22 mouse cellular contexts compared by ENCODE assay signal in the genomic region with DNA sequence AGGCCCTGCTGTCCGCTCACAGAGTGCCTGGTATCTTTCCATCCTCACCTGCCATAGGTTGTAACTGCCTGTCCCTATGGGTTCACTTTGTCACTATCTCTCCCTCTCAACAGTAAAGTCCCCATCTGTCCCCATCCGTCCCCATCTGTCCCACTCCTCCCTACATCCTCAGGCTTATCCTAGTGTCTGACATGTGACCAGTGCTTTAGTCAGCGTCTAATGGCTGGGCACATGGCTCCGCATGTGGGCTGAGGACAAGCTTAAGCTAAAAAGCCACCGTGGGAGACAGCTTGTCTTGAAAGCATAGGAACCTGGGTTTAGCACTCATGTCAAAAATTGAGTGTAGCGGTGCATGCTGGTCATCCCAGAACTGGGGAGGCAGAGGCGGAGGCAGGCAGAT.
DNase-seq lines count a peak whose midpoint lies in the region; ATAC-seq lines count a peak whose summit lies in the region.
"Had no signal": no experiment of that assay in that cellular context is flagged by ENCODE, and none has a peak within 500 bp of the region (broad histone marks: within the 10 kb centered on the region; RNA-seq: fewer than 3 reads in every experiment).

No protein-coding gene starts in this region.

- 0 out of 2 replicates have a peak, but pooled peaks cover 5% of the 10 kb centered on the region for H3K4me1 ChIP-seq in midbrain, embryonic 13.5 days (replicated peaks)
- no peaks in the 10 kb centered on the region for H3K4me1 ChIP-seq in midbrain, embryonic 15.5 days
- H3K4me1 ChIP-seq: forebrain, embryonic 13.5 days had no signal

- no peaks in the 10 kb centered on the region for H3K27me3 ChIP-seq in midbrain, embryonic 13.5 days
- no peaks in the 10 kb centered on the region for H3K27me3 ChIP-seq in midbrain, embryonic 15.5 days (replicated peaks)
- H3K27me3 ChIP-seq: forebrain, embryonic 13.5 days had no signal

- WGBS in midbrain, embryonic 13.5 days, result 77% methylated on average over 7 of the region's 7 CpGs
- WGBS in midbrain, embryonic 15.5 days, result 75% methylated on average over 7 of the region's 7 CpGs

- H3K9me3 ChIP-seq in midbrain, embryonic 13.5 days, result no peaks in the 10 kb centered on the region
- H3K9me3 ChIP-seq in midbrain, embryonic 15.5 days, result no peaks in the 10 kb centered on the region
- H3K9me3 ChIP-seq: forebrain, embryonic 10.5 days; forebrain, embryonic 13.5 days; heart, embryonic 10.5 days had no signal

- H3K27ac ChIP-seq in midbrain, embryonic 13.5 days, result no peak overlapping the region
- no peak overlapping the region for H3K27ac ChIP-seq in midbrain, embryonic 15.5 days
- H3K27ac ChIP-seq: forebrain, embryonic 10.5 days; forebrain, embryonic 13.5 days; heart, adult 2 months; heart, embryonic 10.5 days; hindbrain, postnatal 0 days had no signal

- peaks cover 16% of the 10 kb centered on the region for H3K36me3 ChIP-seq in midbrain, embryonic 13.5 days
- H3K36me3 ChIP-seq in midbrain, embryonic 15.5 days (replicated peaks), result peaks cover 9% of the 10 kb centered on the region; the same call in 1 of the 2 replicates

- no peak overlapping the region for H3K4me3 ChIP-seq in midbrain, embryonic 13.5 days (replicated peaks)
- no peak overlapping the region for H3K4me3 ChIP-seq in midbrain, embryonic 15.5 days
- H3K4me3 ChIP-seq: forebrain, embryonic 10.5 days; forebrain, embryonic 13.5 days; heart, adult 2 months; heart, embryonic 10.5 days had no signal

- peak; percentile 14 for ATAC-seq in frontal cortex, adult (ENCODE audit: low TSS enrichment)
- peak; percentile 15; the same call in 1 of the 2 replicates for ATAC-seq in midbrain, embryonic 13.5 days
- no peak for ATAC-seq in midbrain, embryonic 15.5 days (replicated peaks)
- ATAC-seq: activated CD4-positive, CD25-positive, alpha-beta regulatory T cell, adult 4 months; forebrain, embryonic 13.5 days; forebrain, embryonic 16.5 days; hindbrain, postnatal 0 days; inflammation-experienced regulatory T-cells, adult 6 months had no signal

- DNase-seq in frontal cortex, postnatal 14 days (ENCODE audit: low spot score in 2 of 2), result no peak
- peak; percentile 75 for DNase-seq in retina, postnatal 1 day
- no peak for DNase-seq in retina, embryonic 14.5 days (ENCODE audit: low spot score)
- DNase-seq in heart, postnatal 36 days, result no peak
- DNase-seq in heart, adult 18-20 months, result no peak
- DNase-seq: adrenal gland, adult 8-10 months; adrenal gland, postnatal 25 days; cerebellum, adult 18-20 months; cerebellum, adult 9-10 months; cerebellum, postnatal 14 days; gastrocnemius, postnatal 25 days; heart, adult 2 months had no signal

- H3K4me2 ChIP-seq in midbrain, embryonic 13.5 days (replicated peaks), result no peak overlapping the region
- H3K4me2 ChIP-seq in midbrain, embryonic 15.5 days, result no peak overlapping the region
- H3K4me2 ChIP-seq: forebrain, embryonic 13.5 days had no signal

- intact Hi-C loops in heart, postnatal 36 days (cut with DNase I), result no loop called here

- no peak overlapping the region for H3K9ac ChIP-seq in midbrain, embryonic 13.5 days (replicated peaks)
- no peak overlapping the region for H3K9ac ChIP-seq in midbrain, embryonic 15.5 days
- H3K9ac ChIP-seq: forebrain, embryonic 13.5 days had no signal
